Mouse (Mus musculus) heart, embryonic 13.5 days (tissue): ENCODE measurements around the gene Arfip1. TPM values are rescaled to one million over a fixed set of nuclear protein-coding genes. Genes with fewer than 3 reads are reported as not detected.
A peak's percentile ranks its signal among the peaks of the same experiment; 100 is the strongest.
"Not testable (repeated sequence)": the region's sequence is repeated elsewhere in the genome, so short reads cannot be mapped to it uniquely, and the experiment has no call there.

Experiments
- ATAC-seq: fragments of 200-750 bp; cut with Nextera tagmentation; 2 replicates; pipeline ENCODE4 v1.8.0; 2017; ENCODE audit warnings: moderate TSS enrichment; ENCODE audit not compliant: insufficient number of reproducible peaks, low FRiP score, low TSS enrichment; ENCODE audit errors: extremely low read depth
- H3K27ac ChIP-seq: fragments of 300-500 bp; sonication (generic); replicated peaks from 2 replicates; pipeline ENCODE4 v1.5.1; 2015; ENCODE audit warnings: moderate library complexity, mild to moderate bottlenecking, inconsistent platforms
- H3K27me3 ChIP-seq: fragments of 300-500 bp; sonication (generic); replicated peaks from 2 replicates; pipeline ENCODE4 v1.6.1; 2015; ENCODE audit warnings: mild to moderate bottlenecking, inconsistent platforms
- H3K36me3 ChIP-seq: fragments of 300-500 bp; sonication (generic); 2 replicates; pipeline ENCODE4 v1.6.1; 2015; ENCODE audit warnings: mild to moderate bottlenecking, inconsistent platforms
- H3K4me1 ChIP-seq: fragments of 300-500 bp; sonication (generic); 2 replicates; pipeline ENCODE4 v1.6.1; 2015; ENCODE audit warnings: inconsistent platforms
- H3K4me2 ChIP-seq: fragments of 300-500 bp; sonication (generic); 2 replicates; pipeline ENCODE4 v1.6.1; 2015; ENCODE audit warnings: inconsistent platforms, mild to moderate bottlenecking, moderate library complexity
- H3K4me3 ChIP-seq: fragments of 300-500 bp; sonication (generic); 2 replicates; pipeline ENCODE4 v1.5.1; 2015; ENCODE audit warnings: moderate library complexity, mild to moderate bottlenecking, inconsistent platforms
- H3K9ac ChIP-seq: fragments of 300-500 bp; sonication (generic); 2 replicates; pipeline ENCODE4 v1.6.1; 2015; ENCODE audit warnings: inconsistent platforms, mild to moderate bottlenecking, moderate library complexity
- H3K9me3 ChIP-seq: fragments of 300-500 bp; sonication (generic); 2 replicates; pipeline ENCODE4 v1.6.1; 2016; ENCODE audit warnings: inconsistent platforms
- WGBS: fragments of 180-500 bp; shearing (Covaris S2); methylation state at CpG from one replicate; pipeline ENCODE4 v1.1.7; 2015; ENCODE audit warnings: mixed read lengths; 5-methylcytosine and 5-hydroxymethylcytosine counted together
- polyA plus RNA-seq: library from polyadenylated mRNA; unstranded; fragments of >200 nt; fragmentation: Nextera tagmentation; extraction: Ambion mirVana; gene quantifications from 2 replicates; pipeline ENCODE4 v1.2.1, GENCODE M21; 2015

Gene Arfip1
- polyA plus RNA-seq, 1 experiment from 2014 or later, result 42.5 TPM

DNA sequence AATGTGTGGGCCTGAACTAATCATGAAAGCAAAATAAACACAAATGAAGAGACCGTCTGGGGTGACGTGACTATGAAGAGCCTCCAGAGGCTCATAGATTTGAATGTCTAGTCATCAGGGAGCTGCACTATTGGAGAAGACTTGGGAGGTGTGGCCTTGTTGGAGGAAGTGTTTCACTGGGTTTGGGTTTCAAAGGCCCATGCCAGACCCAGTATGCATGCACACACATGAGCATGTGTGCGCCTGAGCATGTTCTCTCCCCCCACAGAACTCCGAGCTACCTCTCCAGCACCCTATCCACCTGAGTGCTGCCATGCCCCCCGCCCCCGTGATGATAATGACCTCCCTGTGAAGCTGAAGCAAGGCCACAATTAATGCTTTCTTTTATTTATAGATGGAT is 12.8 kb downstream of the Arfip1 start:
- H3K36me3 ChIP-seq, result 0 out of 2 replicates have a peak, but pooled peaks cover 4% of the 10 kb centered on the region
- H3K4me2 ChIP-seq, result no peak overlapping the region
- no peak for ATAC-seq
- H3K27me3 ChIP-seq, result no peaks in the 10 kb centered on the region
- WGBS, result 77% methylated on average over 6 of the region's 6 CpGs
- H3K27ac ChIP-seq, result no peak overlapping the region
- H3K4me1 ChIP-seq, result peaks cover 42% of the 10 kb centered on the region
- no peaks in the 10 kb centered on the region for H3K9me3 ChIP-seq
- H3K9ac ChIP-seq, result no peak overlapping the region
- H3K4me3 ChIP-seq, result no peak overlapping the region

DNA sequence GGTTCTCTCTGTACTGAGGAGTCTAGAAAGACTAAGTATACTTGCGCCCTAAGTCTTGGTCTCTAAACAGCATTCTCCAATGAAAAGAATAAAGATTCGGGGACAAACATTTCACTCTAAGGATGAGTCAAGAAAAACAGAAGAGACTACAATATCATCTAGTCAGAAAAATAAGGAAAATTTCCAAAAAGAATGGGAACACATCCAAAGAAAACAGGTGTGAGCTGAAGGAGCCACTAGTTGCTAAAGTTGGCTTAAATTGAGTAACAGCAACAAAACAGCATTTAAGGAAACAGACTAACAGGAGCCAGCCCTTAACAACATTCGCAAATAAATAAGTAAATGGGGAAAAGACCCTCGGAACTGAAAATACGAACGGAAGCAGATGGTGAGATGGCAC is 13.9 kb downstream of the Arfip1 start:
- 89% methylated on average over 6 of the region's 6 CpGs for WGBS

DNA sequence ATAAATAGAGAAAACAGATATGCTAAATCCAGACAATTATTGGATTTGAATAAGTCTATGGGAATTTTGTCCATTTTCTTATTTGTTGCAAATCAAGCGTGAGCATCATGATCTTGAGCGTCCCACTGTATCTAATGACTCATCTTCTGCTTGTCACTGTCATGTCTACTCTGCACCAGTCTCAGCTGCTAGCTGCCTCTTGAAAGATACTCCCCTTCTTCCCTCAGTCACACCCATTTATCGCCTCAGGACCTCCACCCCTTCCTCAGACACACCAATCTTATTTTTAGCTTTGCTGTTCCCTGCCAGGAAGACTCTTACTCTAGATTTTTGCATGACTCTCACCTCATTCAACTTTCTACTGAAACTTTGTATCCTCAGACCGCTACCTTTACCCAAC is 19.0 kb downstream of the Arfip1 start:
- no peak for ATAC-seq
- Histone ChIP-seq H3K36me3 (no peaks in the 10 kb centered on the region), H3K4me2 (peak overlapping the region; percentile 41), H3K9ac (no peak overlapping the region), H3K27me3 (no peaks in the 10 kb centered on the region), H3K4me3 (no peak overlapping the region), H3K27ac (peak overlapping the region; percentile 74), H3K9me3 (no peaks in the 10 kb centered on the region), H3K4me1 (peaks cover 50% of the 10 kb centered on the region)
- 46% methylated on average over 4 of the region's 4 CpGs for WGBS

More for the DNA sequence above, 13.9 kb downstream of the Arfip1 start:
- Histone ChIP-seq H3K27me3 (no peaks in the 10 kb centered on the region), H3K36me3 (0 out of 2 replicates have a peak, but pooled peaks cover 4% of the 10 kb centered on the region), H3K27ac (no peak overlapping the region), H3K9ac (no peak overlapping the region), H3K4me3 (no peak overlapping the region), H3K4me2 (no peak overlapping the region), H3K9me3 (no peaks in the 10 kb centered on the region), H3K4me1 (peaks cover 46% of the 10 kb centered on the region)
- no peak for ATAC-seq

DNA sequence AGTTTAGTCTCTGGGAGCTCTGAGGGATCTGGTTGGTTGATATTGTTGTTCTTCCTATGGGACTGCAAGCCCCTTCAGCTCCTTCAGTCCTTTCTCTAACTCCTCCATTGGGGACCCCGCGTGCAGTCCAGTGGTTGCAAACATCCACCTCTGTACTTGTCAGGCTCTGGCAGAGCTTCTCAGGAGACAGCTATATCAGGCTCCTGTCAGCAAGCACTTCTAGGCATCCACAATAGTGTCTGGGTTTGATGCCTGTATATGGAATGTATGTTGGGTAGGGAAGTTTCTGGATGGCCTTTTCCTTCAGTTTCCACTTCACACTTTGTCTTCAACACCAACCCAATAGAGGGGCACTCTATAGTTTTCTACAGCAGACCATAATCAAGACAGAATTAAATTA is 19.5 kb downstream of the Arfip1 start:
- ATAC-seq, H3K36me3 ChIP-seq, H3K9me3 ChIP-seq, H3K9ac ChIP-seq, H3K4me3 ChIP-seq, H3K27me3 ChIP-seq: not testable (repeated sequence)
- H3K4me1 ChIP-seq, result peaks cover 50% of the 10 kb centered on the region
- peak overlapping the region; percentile 41 for H3K4me2 ChIP-seq
- peak overlapping the region; percentile 74 for H3K27ac ChIP-seq
- WGBS, result 31% methylated on average over 2 of the region's 2 CpGs

DNA sequence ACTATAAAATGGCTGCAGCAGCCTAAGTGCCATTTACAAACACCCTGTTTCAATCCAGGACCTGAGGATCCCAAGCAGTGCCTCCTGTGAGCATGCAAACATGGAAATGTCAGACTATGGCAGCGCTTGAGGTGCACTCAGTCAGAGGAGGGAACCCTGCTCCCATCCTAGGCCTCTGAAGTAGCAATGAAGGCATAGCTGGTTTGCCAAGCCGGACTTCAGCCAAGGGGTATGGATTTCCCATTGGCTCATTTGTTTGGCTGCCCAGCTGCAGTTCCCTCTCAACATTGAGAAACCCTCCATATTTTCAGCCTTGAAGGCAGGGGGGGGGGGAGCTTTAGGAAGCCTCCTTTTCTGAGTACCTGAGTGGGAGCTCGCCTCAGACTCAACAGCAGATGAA is 24.1 kb downstream of the Arfip1 start:
- ATAC-seq, result no peak
- Histone ChIP-seq H3K4me3 (no peak overlapping the region), H3K4me2 (no peak overlapping the region), H3K9ac (no peak overlapping the region), H3K9me3 (no peaks in the 10 kb centered on the region), H3K27ac (no peak overlapping the region), H3K27me3 (no peaks in the 10 kb centered on the region), H3K4me1 (peaks cover 38% of the 10 kb centered on the region), H3K36me3 (no peaks in the 10 kb centered on the region)
- 93% methylated on average over 3 of the region's 3 CpGs for WGBS

DNA sequence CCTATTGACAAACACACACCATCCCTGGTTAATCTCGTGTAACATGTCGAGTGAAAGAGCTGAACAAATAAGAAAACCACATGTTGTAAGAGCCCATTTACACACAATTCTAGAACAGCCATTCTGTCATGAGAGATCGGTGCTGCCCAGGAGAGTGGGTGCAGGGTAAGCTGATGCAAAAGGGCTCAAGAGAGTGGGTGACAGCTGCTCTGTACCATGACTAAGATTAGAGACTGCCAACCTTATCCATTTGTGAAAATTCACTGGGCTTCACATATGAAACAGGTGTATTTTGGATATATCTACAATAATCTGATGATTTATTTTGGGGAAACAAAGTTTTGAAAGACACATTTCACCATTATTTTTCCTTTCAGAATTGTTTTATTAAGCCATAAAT is 26.6 kb downstream of the Arfip1 start:
- Histone ChIP-seq H3K36me3 (no peaks in the 10 kb centered on the region), H3K4me2 (no peak overlapping the region), H3K4me3 (no peak overlapping the region), H3K4me1 (peaks cover 23% of the 10 kb centered on the region), H3K9me3 (no peaks in the 10 kb centered on the region), H3K27me3 (no peaks in the 10 kb centered on the region), H3K9ac (no peak overlapping the region), H3K27ac (no peak overlapping the region)
- ATAC-seq, result no peak
- WGBS, result 79% methylated on average over 3 of the region's 3 CpGs

DNA sequence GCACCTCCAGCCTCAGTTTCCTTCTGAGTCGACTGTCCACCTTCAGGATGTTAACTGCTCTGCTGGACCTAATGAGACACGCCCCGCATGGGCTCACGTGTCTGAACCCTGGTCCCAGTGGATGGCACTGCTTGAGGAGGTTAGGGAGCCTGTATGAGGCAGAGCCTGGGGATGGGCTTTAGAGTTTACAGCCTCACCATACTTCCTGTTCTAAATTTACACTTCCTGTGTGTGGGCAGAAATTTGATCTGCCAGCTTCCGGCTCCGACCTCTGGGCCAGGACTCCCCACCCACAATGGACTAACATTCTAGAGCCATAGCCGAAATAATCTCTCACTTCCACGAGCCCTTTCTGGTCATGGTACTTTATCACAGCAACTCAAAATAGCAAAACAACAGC is 35.2 kb downstream of the Arfip1 start:
- Histone ChIP-seq H3K4me3 (no peak overlapping the region), H3K9me3 (no peaks in the 10 kb centered on the region), H3K4me2 (no peak overlapping the region), H3K36me3 (peaks cover 2% of the 10 kb centered on the region; the same call in 1 of the 2 replicates), H3K4me1 (peaks cover 13% of the 10 kb centered on the region), H3K27me3 (no peaks in the 10 kb centered on the region), H3K27ac (no peak overlapping the region), H3K9ac (no peak overlapping the region)
- no peak for ATAC-seq
- 52% methylated on average over 8 of the region's 8 CpGs for WGBS

DNA sequence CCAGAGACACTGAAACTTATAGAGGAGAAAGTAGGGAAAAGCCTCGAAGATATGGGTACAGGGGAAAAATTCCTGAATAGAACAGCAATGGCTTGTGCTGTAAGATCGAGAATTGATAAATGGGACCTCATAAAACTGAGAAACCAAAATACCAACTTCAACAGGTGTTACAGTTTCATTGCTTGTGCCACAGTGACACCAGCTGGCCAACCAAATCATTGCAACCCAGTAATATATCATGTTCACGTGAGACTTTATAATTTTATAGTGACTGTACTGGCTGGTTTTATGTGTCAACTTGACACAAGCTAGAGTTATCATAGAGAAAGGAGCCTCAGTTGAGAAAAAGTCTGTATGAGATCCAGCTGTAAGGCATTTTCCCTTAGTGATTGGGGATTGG is 40.0 kb downstream of the Arfip1 start:
- H3K27me3 ChIP-seq, ATAC-seq, H3K36me3 ChIP-seq, H3K4me2 ChIP-seq, H3K4me3 ChIP-seq, H3K9ac ChIP-seq, H3K9me3 ChIP-seq, H3K27ac ChIP-seq: not testable (repeated sequence)
- WGBS, result 19% methylated on average over 3 of the region's 3 CpGs
- peaks cover 16% of the 10 kb centered on the region for H3K4me1 ChIP-seq

DNA sequence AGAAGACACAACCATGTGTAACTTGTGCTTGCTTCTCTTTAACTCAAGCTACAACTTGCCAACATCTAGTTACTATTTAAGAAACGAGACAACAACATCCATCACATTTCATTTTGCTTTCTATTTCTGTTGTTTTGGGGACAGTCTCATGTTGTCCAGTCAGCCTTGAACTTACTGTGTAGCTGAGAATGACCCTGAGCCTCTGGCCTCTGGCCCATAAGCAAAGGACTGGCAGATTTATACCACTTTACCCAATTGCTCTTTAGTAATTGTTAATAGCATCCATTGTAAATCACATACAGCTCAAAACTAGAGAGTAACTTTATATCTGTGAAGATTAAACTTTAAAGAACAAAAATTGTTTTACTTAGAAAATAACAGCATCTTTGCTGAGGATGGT is 40.5 kb downstream of the Arfip1 start:
- Histone ChIP-seq H3K27ac (no peak overlapping the region), H3K4me2 (no peak overlapping the region), H3K27me3 (no peaks in the 10 kb centered on the region), H3K4me1 (peaks cover 13% of the 10 kb centered on the region), H3K9me3 (no peaks in the 10 kb centered on the region), H3K36me3 (peaks cover 7% of the 10 kb centered on the region), H3K4me3 (no peak overlapping the region), H3K9ac (no peak overlapping the region)
- 88% methylated on average over 1 of the region's 1 CpGs for WGBS
- ATAC-seq, result no peak

DNA sequence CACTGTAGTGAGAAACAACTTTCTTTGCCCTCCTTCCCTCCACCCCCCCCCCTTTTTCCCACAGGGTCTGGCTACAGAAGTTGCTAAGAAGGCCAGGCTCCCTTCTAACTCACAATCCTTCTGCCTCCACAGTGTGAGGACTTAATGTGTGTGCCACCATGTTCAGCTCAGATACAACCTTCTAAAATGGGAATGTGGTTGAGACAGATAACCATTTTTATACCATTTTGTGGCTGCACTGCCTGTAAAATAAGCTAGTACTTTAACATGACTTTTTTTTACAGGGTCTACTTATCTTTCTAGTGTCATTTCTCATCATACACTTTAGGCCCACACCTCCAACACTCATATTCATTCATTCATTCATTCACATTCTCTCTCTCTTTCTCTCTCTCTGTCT is 41.8 kb downstream of the Arfip1 start:
- Histone ChIP-seq H3K4me1 (peaks cover 23% of the 10 kb centered on the region), H3K4me3 (no peak overlapping the region), H3K4me2 (no peak overlapping the region), H3K27me3 (no peaks in the 10 kb centered on the region), H3K9ac (no peak overlapping the region), H3K9me3 (no peaks in the 10 kb centered on the region), H3K36me3 (peaks cover 7% of the 10 kb centered on the region), H3K27ac (no peak overlapping the region)
- ATAC-seq, result no peak

DNA sequence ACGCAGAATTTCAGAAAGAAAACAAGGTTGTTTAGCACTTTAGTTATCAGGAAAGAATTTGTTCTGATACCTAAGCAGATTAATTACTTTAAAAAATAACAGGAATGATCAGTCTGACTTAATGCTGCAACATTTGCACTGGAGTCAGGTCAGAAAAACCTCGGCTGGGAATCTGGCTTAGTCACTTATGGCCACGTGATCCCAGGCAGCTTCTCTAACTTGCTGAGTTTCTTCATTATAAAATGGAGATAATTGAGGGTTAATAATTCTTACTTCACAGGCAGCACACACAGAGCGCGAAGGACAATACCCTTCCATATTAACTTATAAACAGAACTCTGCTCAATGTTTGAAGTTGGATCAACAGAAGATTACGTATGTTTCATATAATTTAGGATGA is 45.4 kb downstream of the Arfip1 start:
- Histone ChIP-seq H3K9ac (no peak overlapping the region), H3K4me3 (no peak overlapping the region), H3K4me2 (no peak overlapping the region), H3K27ac (no peak overlapping the region), H3K36me3 (peaks cover 30% of the 10 kb centered on the region), H3K27me3 (no peaks in the 10 kb centered on the region), H3K4me1 (peaks cover 23% of the 10 kb centered on the region), H3K9me3 (no peaks in the 10 kb centered on the region)
- ATAC-seq, result no peak
- 84% methylated on average over 6 of the region's 6 CpGs for WGBS

DNA sequence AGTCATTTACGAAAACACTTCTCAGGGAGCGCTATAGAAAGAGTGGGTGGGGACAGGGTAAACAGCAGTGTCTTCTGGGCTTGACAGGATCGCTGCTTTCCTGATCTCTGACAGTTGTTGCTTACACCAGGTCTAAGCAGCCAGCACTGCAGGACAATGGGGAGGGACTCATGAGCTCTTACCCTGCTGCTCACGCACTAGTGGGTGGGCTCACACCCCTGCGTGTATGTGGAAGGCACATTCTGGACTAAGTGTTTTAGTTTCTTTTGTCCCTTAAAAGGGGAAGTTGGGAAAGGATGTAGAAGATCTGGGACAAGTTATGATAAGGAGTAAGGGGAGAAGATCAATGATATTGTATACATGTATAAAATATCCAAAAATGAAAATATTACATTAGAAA is 49.2 kb downstream of the Arfip1 start:
- no peak overlapping the region for H3K27ac ChIP-seq
- no peak overlapping the region for H3K4me3 ChIP-seq
- WGBS, result 76% methylated on average over 5 of the region's 5 CpGs
- no peak overlapping the region for H3K9ac ChIP-seq
- H3K4me2 ChIP-seq, result no peak overlapping the region
- H3K4me1 ChIP-seq, result peaks cover 12% of the 10 kb centered on the region; the same call in 1 of the 2 replicates
- H3K36me3 ChIP-seq, result peaks cover 25% of the 10 kb centered on the region
- no peaks in the 10 kb centered on the region for H3K9me3 ChIP-seq
- H3K27me3 ChIP-seq, result no peaks in the 10 kb centered on the region
- no peak for ATAC-seq
